Mouse (Mus musculus) R1 (cell line): Measurements from ENCODE around the gene Sppl2b.

ENCODE experiments used
- DNase-seq: peaks from one replicate; pipeline ENCODE4 v3.0.0-alpha.2; 2018; ENCODE audit warnings: low read depth, low spot score

Sppl2b gene

GRCm38 (mm10) chr10:80845055-80845693 lies 9.9 kb upstream of the Sppl2b start:
- no peak for DNase-seq

GRCm38 (mm10) chr10:80845732-80846131 lies 9.3 kb upstream of the Sppl2b start:
- DNase-seq, result no peak

- peak; percentile 95 for DNase-seq
Measured at GRCm38 (mm10) chr10:80848571-80848970, 6.5 kb upstream of the Sppl2b start.

- no peak for DNase-seq
Measured at GRCm38 (mm10) chr10:80855749-80856073, 636 bp downstream of the Sppl2b start.

- DNase-seq, result peak; percentile 42
Measured at GRCm38 (mm10) chr10:80856267-80856666, 1.2 kb downstream of the Sppl2b start.

- no peak for DNase-seq
Measured at GRCm38 (mm10) chr10:80856908-80857307, 1.8 kb downstream of the Sppl2b start.

DNA sequence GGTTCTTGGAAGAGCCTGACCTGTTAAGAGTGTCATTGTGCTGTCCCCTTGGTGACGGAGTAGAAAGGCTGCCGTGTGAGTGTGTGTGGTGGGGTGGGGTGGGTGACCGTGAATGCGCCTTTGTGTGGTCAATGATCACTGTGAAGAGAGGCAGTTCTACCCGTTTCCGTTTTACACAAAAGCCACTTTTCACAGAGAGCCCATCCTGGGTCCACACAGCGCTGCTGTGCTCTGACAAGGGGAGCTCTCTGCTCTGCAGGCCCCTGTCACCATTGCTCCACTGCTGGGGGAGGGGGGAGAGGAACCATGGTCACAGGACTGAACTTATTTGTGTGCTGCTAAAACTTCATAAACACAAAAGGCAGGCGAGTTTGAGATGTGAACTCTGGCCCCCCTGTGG lies 2.3 kb downstream of the Sppl2b start:
- DNase-seq, result no peak

DNA sequence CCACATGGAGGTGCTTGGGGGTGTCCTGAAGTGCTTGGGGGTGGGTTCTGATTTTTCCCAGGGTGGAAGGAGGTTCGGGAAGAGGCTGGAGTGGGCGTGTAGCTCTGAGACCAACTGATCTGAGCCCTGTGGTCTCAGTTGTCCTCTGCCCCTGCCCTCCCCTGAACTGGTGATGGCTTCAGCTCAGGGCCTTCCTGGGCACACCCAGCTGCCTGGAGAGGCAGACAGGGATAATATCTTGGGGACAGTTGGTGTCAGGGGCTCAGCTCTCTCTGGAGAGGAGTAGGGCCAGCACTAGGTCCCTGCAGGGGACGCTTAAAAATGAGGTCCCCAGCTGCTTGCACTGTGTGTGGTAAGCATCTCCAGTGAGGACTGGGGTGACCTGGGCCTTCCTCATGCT lies 2.8 kb downstream of the Sppl2b start:
- DNase-seq, result no peak

DNA sequence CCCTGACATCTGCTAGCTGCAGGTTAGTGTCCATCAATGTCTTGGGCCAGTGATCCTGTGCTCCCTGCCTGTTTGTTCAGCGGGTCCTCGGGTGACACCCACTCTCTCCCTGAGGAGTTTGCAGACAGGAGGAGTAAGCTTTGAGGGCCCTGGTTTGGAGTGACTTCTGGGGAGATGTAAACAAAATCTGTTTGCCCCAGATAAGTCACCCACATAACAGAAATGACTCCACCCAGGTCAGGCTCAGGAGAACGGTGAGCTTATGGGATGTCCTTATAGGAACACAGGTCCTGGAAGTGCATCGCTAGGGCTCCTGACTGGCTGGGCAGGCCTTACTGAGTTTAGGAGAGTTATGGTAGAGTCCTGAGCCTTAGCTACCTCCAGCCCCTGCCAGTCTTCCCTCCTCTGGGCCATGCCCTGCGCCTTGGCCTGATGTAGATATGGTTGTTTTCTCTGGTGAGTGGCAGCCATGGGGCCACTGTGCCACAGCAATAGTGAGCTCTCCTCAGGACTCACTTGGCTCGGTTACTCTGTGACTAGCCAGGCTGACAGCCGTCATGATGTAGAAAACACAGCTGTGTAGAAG lies 3.4 kb downstream of the Sppl2b start:
- no peak for DNase-seq

DNA sequence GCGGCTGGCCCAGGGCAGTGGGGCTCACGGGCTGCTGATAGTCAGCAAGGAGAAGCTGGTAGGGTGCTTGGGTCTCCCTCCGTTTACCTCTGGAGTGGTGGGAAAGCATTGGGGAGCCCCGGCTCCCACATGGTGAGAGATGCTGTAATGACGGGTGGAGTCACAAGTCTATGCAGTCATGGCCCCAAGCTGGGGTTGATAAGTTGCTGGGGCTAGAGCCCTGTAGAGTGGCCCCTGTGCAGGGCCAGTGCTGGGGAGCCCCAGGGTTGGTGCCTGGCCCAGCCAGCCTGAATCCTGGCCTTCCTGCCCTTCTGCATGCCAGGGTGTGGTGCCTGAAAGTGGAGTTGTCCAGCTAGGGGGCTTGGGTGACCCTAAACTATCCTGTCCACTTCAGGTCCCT lies 7.2 kb downstream of the Sppl2b start:
- DNase-seq, result no peak

DNA sequence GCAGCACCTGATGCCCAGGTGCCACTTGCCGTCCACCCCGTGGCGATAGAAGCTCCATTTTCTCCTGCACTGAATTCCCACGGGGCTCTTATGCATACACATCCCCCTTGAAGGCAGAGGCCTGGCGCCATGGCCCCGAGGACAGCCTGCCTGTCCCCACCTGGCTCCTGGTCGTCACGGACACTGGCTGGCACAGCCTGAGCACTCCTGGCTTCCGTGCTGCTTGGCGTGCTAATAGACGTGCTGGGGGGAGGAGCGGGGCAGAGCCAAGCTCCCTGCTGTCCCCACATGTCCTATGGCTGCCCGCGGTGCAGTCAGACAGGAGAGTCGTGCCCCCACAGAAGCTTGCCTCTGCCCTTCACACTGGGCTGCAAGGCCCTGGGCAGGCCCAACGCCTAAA lies 9.4 kb downstream of the Sppl2b start:
- no peak for DNase-seq

GRCm38 (mm10) chr10:80870993-80871392 lies 15.9 kb downstream of the Sppl2b start:
- DNase-seq, result no peak

DNA sequence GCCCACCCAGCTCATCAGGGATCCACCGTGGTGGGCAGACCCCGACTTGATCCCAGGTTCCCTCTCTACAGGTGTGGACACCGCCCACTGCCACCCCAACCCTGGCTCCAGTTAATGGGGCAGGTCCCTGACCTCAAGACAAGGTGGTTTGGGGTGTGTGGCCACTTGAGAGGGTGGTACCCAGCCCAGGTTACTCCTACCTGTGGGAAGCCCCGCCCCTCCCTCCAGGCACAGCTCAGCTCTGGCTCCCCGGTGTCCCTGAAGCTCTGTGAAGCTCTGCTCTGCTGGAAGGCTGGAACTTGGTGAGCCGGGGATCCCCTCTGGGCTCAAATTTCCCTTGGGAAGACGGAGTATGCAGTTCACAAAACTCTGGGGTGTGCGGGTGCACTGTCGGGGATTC lies 16.5 kb downstream of the Sppl2b start, which contains the start of gene Tmprss9:
TSS of gene Tmprss9 (plus strand) at position 268 of the 400 bp plus-strand sequence.
- DNase-seq, result no peak

DNA sequence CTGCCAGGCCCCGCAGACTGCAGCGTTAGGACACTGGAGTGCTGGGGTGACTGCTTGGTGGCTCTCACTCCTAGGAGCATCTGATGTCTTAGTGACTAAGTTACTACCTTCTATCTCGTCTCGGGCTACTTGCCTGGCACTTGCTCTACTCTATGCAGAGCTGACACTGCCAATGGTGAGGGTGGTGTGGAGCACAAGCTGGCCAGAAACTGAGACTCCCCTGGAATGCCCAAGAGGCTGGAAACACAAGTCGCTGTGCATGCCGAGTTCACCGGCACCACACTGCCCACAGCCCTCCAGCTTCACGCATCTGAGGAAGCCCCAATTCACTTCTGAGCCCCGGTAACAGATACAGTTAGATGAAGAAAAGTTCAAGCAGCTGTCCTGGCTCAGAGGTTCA lies 19.0 kb downstream of the Sppl2b start:
- DNase-seq, result no peak

GRCm38 (mm10) chr10:80876028-80876427 lies 21.0 kb downstream of the Sppl2b start:
- peak; percentile 76 for DNase-seq

DNA sequence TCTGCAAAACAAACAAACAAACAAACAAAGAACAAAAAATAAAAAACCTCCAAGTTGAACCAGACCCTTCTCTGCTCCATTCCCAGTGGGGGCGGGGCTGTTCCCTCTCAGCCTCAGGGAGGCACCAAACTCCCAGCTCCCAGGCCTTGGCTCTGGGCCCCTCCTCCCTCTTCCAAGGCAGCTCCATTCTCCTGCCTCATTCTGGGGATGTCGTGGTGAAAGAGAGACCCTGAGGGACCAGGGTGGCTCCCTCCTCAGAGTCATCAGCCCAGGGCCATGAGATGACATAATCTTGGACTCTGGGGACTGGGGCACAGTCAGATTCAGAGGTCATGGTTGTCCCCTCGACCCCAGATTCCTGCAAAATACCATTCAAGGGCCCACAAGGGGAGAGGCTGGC lies 21.5 kb downstream of the Sppl2b start:
- no peak for DNase-seq

GRCm38 (mm10) chr10:80880131-80880641 lies 25.1 kb downstream of the Sppl2b start:
- peak; percentile 85 for DNase-seq

- peak; percentile 55 for DNase-seq
Measured at GRCm38 (mm10) chr10:80880901-80881300, 25.8 kb downstream of the Sppl2b start.

DNA sequence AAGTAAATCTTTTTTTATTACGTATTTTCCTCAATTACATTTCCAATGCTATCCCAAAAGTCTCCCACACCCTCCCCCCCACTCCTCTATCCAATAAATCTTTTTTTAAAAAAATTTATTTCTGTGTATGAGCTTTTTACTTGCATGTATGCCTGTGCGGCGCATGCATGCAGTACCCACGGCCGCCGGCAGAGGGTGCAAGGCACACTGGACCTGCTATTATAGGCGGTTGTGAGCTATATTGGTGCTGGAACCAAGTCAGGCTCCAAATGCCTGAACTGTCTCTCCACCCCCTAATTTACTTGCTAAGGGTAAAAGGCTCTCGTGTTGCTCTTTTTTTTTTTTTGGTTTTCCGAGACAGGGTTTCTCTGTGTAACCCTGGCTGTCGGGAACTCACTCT lies 26.2 kb downstream of the Sppl2b start:
- peak; percentile 78 for DNase-seq

- no peak for DNase-seq
Measured at GRCm38 (mm10) chr10:80887181-80887580, 32.1 kb downstream of the Sppl2b start.

DNA sequence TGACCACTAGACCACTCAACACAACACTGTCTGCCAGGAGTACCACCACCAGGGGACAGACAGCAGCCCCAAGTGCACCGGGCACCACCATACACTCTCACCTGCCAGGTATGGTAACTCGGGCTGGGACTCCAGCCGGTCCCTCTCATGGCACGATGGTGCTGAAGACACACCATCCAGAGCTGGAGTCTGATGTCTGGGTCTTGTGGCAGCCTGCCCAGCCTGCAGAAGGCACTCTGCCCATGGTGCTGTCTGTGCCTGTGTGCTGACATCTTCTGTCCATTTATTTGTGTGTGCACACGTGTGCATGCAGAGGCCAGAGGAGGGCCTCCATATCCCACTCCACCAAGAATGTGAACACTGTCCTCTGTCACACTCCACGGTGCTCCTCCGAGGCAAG lies 40.0 kb downstream of the Sppl2b start:
- DNase-seq, result no peak

- DNase-seq, result peak; percentile 66
Measured at GRCm38 (mm10) chr10:80895697-80896096, 40.6 kb downstream of the Sppl2b start.
